Mouse (Mus musculus) hindbrain, embryonic 16.5 days (tissue): ENCODE measurements at regions not wholly inside any gene's neighbourhood (a gene's known extent, or its start where the extent isn't known, plus 50 kb on each side); places are given as distances from the start of the nearest gene placed in this dataset.

ENCODE experiments used
- ATAC-seq: fragments of 200-750 bp; cut with Nextera tagmentation; 2 replicates; pipeline ENCODE4 v1.8.0; 2017; ENCODE audit warnings: moderate TSS enrichment, moderate library complexity
- H3K27ac ChIP-seq: fragments of 300-500 bp; sonication (generic); 2 replicates; pipeline ENCODE4 v1.5.1; 2014; ENCODE audit warnings: low read depth, mild to moderate bottlenecking, control low read depth, low read length, moderate library complexity
- H3K27me3 ChIP-seq: fragments of 300-500 bp; sonication (generic); replicated peaks from 2 replicates; pipeline ENCODE4 v1.6.1; 2014; ENCODE audit warnings: low read length; ENCODE audit not compliant: control insufficient read depth, insufficient read depth
- H3K36me3 ChIP-seq: fragments of 300-500 bp; sonication (generic); 2 replicates; pipeline ENCODE4 v1.6.1; 2014; ENCODE audit warnings: mild to moderate bottlenecking, low read length, moderate library complexity, mixed read lengths; ENCODE audit not compliant: control insufficient read depth, insufficient read depth
- H3K4me1 ChIP-seq: fragments of 300-500 bp; sonication (generic); 2 replicates; pipeline ENCODE4 v1.6.1; 2014; ENCODE audit warnings: low read depth, low read length; ENCODE audit not compliant: control insufficient read depth, insufficient read depth
- H3K4me2 ChIP-seq: fragments of 300-500 bp; sonication (generic); 2 replicates; pipeline ENCODE4 v1.6.1; 2014; ENCODE audit warnings: mild to moderate bottlenecking, low read length, control low read depth, moderate library complexity
- H3K4me3 ChIP-seq: fragments of 300-500 bp; sonication (generic); 2 replicates; pipeline ENCODE4 v1.5.1; 2014; ENCODE audit warnings: mild to moderate bottlenecking, low read length, control low read depth, moderate library complexity
- H3K9ac ChIP-seq: fragments of 300-500 bp; sonication (generic); 2 replicates; pipeline ENCODE4 v1.6.1; 2014; ENCODE audit warnings: low read depth, mild to moderate bottlenecking, control low read depth, low read length, moderate library complexity
- H3K9me3 ChIP-seq: fragments of 300-500 bp; sonication (generic); 2 replicates; pipeline ENCODE4 v1.6.1; 2014; ENCODE audit warnings: mild to moderate bottlenecking, low read length, moderate library complexity; ENCODE audit not compliant: control insufficient read depth
- WGBS: fragments of 180-500 bp; shearing (Covaris S2); extraction: QIAGEN DNeasy Blood & Tissue Kit; methylation state at CpG from one replicate; pipeline ENCODE4 v1.1.7; 2014; 5-methylcytosine and 5-hydroxymethylcytosine counted together

DNA sequence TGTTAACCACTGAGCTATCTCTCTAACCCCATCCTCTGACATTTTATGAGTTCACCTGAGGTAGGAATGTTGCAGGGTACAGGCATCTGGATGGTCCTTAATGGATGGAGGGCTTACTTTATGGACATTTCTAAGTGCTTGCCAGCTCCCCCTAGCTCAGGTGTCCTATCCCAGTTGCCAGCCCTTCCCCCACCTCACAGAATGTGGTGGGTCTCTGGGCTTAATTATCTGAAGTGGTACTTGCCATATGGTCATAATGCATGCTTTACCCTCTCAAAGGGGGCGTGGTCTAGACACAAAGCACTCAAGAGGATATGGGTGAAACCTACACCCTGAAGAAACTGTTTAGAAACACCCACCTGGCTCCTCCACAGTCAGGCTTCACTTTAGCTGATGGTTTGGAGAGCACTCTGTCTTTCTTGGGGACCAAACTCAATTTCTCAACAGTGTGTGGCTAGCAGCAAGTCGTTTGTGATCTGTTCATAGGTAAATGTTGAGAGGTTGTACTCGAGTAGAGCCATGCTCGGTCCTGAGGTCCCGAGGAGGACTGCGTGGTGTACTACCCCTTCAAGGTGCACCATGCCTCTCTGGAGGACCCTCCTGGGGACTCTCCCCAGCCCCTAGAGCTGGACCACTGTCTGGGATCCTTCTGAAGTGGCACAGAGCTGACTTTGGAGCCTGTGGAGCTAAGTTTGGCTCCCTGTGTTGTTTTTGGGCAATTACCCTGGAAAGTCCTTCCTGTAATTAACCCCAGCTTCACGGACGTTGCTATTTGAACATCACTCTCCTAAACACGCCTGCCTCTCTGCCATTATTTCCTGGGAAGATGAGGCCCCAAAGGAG is 338.8 kb upstream of the Sall1 start:
- no peak overlapping the region for H3K27ac ChIP-seq
- no peak overlapping the region for H3K9ac ChIP-seq
- H3K27me3 ChIP-seq, result 0 out of 2 replicates have a peak, but pooled peaks cover 2% of the 10 kb centered on the region
- no peak overlapping the region for H3K4me2 ChIP-seq
- 53% methylated on average over 9 of the region's 9 CpGs for WGBS
- ATAC-seq, result no peak
- H3K36me3 ChIP-seq, result no peaks in the 10 kb centered on the region
- no peaks in the 10 kb centered on the region for H3K9me3 ChIP-seq
- peaks cover 5% of the 10 kb centered on the region; the same call in 1 of the 2 replicates for H3K4me1 ChIP-seq
- H3K4me3 ChIP-seq, result no peak overlapping the region

DNA sequence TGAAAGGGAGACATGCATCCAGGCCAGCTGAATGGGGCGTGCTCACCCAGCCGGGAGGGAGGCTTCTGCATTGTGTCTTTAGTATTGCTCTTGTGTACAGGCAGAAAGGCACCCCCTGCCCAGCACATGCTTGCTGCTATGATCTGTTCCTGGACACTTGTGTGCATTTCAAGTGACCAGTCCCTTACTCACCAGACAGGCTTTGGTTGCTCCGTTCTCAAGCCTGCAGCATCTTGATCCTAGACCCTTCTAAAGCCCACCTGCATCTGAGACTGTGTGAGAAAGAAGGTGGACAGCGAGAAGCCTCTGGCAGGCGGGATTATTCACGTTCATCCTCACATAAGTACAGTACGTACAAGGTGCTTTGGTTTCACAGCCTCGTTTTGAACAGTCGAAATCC is 336.5 kb upstream of the Sall1 start:
- Histone ChIP-seq H3K4me3 (no peak overlapping the region), H3K27ac (no peak overlapping the region), H3K9ac (no peak overlapping the region), H3K4me1 (no peaks in the 10 kb centered on the region), H3K9me3 (no peaks in the 10 kb centered on the region), H3K36me3 (no peaks in the 10 kb centered on the region), H3K27me3 (0 out of 2 replicates have a peak, but pooled peaks cover 2% of the 10 kb centered on the region), H3K4me2 (no peak overlapping the region)
- no peak for ATAC-seq
- 75% methylated on average over 9 of the region's 9 CpGs for whole genome bisulfite sequencing

DNA sequence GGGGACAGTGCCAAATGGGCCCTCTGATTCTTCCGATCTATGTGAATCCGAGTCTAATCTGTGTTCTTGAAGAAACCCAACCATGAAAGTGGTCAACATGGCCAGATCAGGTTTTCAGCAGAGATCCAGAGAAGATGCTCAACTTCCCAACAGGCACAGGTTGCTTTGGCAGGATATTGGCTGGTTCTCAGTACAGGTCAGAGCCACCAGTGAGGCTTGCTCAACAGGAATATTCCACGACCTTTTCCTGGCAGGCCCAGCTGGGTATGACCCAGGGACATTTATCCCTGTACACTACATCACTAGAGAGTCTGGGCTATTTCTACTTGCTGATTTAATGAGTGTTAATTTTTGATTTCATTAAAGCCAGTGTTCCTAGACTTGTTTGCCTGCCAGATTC is 328.8 kb upstream of the Sall1 start:
- H3K4me3 ChIP-seq, result no peak overlapping the region
- 84% methylated on average over 3 of the region's 3 CpGs for WGBS
- no peaks in the 10 kb centered on the region for H3K4me1 ChIP-seq
- ATAC-seq, result no peak
- no peak overlapping the region for H3K9ac ChIP-seq
- H3K4me2 ChIP-seq, result no peak overlapping the region
- H3K27me3 ChIP-seq, result no peaks in the 10 kb centered on the region
- no peaks in the 10 kb centered on the region for H3K9me3 ChIP-seq
- no peaks in the 10 kb centered on the region for H3K36me3 ChIP-seq
- no peak overlapping the region for H3K27ac ChIP-seq

- Histone ChIP-seq H3K9ac (no peak overlapping the region), H3K4me1 (no peaks in the 10 kb centered on the region), H3K4me2 (no peak overlapping the region), H3K27ac (no peak overlapping the region), H3K9me3 (no peaks in the 10 kb centered on the region), H3K27me3 (no peaks in the 10 kb centered on the region), H3K4me3 (no peak overlapping the region), H3K36me3 (no peaks in the 10 kb centered on the region)
- 61% methylated on average over 4 of the region's 4 CpGs for WGBS
- no peak for ATAC-seq
These were observed 327.8 kb upstream of the Sall1 start for GRCm38 (mm10) chr8:89371773-89372132.

- WGBS, result 66% methylated on average over 20 of the region's 20 CpGs
These were observed 327.1 kb upstream of the Sall1 start for GRCm38 (mm10) chr8:89370816-89371772.

GRCm38 (mm10) chr8:89365430-89365829 is 321.5 kb upstream of the Sall1 start:
- no peak for ATAC-seq
- Histone ChIP-seq H3K9ac (no peak overlapping the region), H3K27me3 (no peaks in the 10 kb centered on the region), H3K9me3 (no peaks in the 10 kb centered on the region), H3K4me1 (no peaks in the 10 kb centered on the region), H3K36me3 (no peaks in the 10 kb centered on the region), H3K4me2 (no peak overlapping the region), H3K27ac (no peak overlapping the region), H3K4me3 (no peak overlapping the region)
- WGBS, result 92% methylated on average over 3 of the region's 3 CpGs

More at GRCm38 (mm10) chr8:89370816-89371772, 327.1 kb upstream of the Sall1 start:
- H3K4me3 ChIP-seq, result no peak overlapping the region
- no peak for ATAC-seq
- no peak overlapping the region for H3K4me2 ChIP-seq
- no peaks in the 10 kb centered on the region for H3K4me1 ChIP-seq
- no peak overlapping the region for H3K9ac ChIP-seq
- no peaks in the 10 kb centered on the region for H3K36me3 ChIP-seq
- H3K27me3 ChIP-seq, result no peaks in the 10 kb centered on the region
- no peaks in the 10 kb centered on the region for H3K9me3 ChIP-seq
- no peak overlapping the region for H3K27ac ChIP-seq

DNA sequence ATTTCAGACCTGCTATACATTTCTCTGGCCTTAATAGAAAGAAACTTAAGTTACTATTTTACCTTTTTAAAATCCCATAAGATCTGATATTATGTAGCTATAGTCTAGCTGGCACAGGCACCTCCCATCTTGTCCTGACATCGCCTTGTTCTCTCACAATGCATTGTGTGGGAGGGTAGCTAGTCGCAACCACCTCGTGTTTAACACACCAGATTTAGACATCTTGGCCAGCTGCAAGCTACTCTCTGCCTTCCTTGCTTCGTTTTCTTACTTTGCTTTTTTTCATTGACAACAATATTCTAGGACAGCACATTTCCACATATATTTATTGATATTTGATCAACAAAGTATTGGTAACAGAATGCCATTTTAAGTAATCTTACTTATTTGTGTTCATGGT is 314.4 kb upstream of the Sall1 start:
- 84% methylated on average over 4 of the region's 4 CpGs for WGBS
- H3K4me1 ChIP-seq, result no peaks in the 10 kb centered on the region
- no peaks in the 10 kb centered on the region for H3K27me3 ChIP-seq
- H3K4me3 ChIP-seq, result no peak overlapping the region
- H3K9ac ChIP-seq, result no peak overlapping the region
- no peaks in the 10 kb centered on the region for H3K36me3 ChIP-seq
- H3K27ac ChIP-seq, result no peak overlapping the region
- no peak overlapping the region for H3K4me2 ChIP-seq
- no peak for ATAC-seq
- H3K9me3 ChIP-seq, result no peaks in the 10 kb centered on the region

DNA sequence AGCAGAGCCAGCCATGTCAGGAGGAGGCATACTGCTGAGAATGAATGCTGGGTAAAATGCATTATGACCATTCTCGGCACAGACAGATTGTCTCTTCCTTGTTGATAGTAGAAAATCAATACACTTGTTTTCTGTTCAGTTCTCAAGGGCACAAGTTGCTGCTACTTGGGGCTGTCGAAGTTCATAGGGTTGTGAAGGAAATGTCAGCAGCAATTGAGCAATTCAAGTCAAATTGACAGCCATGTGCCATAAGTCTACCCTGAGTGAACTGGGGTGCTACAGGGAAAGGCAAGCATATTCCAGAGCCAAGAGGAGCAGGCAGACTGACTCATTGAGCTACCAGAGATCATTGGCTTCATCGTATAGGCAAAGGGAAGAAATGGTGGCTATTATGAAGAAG is 301.6 kb upstream of the Sall1 start:
- Histone ChIP-seq H3K27ac (no peak overlapping the region), H3K4me1 (no peaks in the 10 kb centered on the region), H3K9me3 (no peaks in the 10 kb centered on the region), H3K36me3 (no peaks in the 10 kb centered on the region), H3K9ac (no peak overlapping the region), H3K4me3 (no peak overlapping the region), H3K4me2 (no peak overlapping the region), H3K27me3 (no peaks in the 10 kb centered on the region)
- no peak for ATAC-seq
- WGBS, result 86% methylated on average over 3 of the region's 3 CpGs

DNA sequence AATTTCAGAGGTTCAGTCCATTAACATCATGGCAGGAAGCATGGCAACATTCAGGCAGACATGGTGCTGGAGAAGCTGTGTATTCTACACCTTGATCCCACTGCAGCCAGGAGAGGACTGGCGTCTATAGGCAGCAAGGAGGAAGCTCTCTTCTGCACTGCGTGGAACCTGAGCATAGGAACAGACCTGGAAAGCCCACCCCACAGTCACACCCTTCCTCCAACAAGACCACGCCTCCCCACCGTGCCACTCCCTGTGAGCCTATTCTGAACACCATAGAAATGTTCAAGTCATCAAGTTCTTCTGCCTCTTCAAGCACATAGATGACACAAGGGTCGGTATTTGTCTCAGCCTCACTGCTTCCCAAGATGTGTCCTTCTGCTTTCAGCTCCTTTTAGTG is 297.7 kb upstream of the Sall1 start:
- ATAC-seq, result no peak
- Histone ChIP-seq H3K9me3 (no peaks in the 10 kb centered on the region), H3K9ac (no peak overlapping the region), H3K27ac (no peak overlapping the region), H3K4me1 (no peaks in the 10 kb centered on the region), H3K4me2 (no peak overlapping the region), H3K4me3 (no peak overlapping the region), H3K36me3 (no peaks in the 10 kb centered on the region), H3K27me3 (no peaks in the 10 kb centered on the region)
- 88% methylated on average over 5 of the region's 5 CpGs for WGBS
